Mouse (Mus musculus) hindbrain, postnatal 0 days (tissue): ENCODE results near the gene Tph2. TPM values are rescaled to one million over a fixed set of nuclear protein-coding genes. Genes with fewer than 3 reads are reported as not detected.

Source experiments
- ATAC-seq: fragments of 200-750 bp; cut with Nextera tagmentation; 2 replicates; pipeline ENCODE4 v1.8.0; 2017; ENCODE audit warnings: mild to moderate bottlenecking, moderate TSS enrichment, moderate library complexity
- DNase-seq: peaks from one replicate; pipeline ENCODE4 v3.0.0-alpha.2; 2015; ENCODE audit warnings: low spot score
- H3K27ac ChIP-seq: fragments of 300-500 bp; sonication (generic); 2 replicates; pipeline ENCODE4 v1.5.1; 2014; ENCODE audit warnings: mild to moderate bottlenecking
- H3K27me3 ChIP-seq: fragments of 300-500 bp; sonication (generic); 2 replicates; pipeline ENCODE4 v1.6.1; 2014; ENCODE audit warnings: low read length, mixed read lengths; ENCODE audit not compliant: insufficient read depth
- H3K36me3 ChIP-seq: fragments of 300-500 bp; sonication (generic); 2 replicates; pipeline ENCODE4 v1.6.1; 2014; ENCODE audit warnings: low read length, mixed read lengths; ENCODE audit not compliant: insufficient read depth
- H3K4me1 ChIP-seq: fragments of 300-500 bp; sonication (generic); 2 replicates; pipeline ENCODE4 v1.6.1; 2014; ENCODE audit warnings: antibody characterized with exemption, low read length, mixed read lengths; ENCODE audit not compliant: insufficient read depth
- H3K4me2 ChIP-seq: fragments of 300-500 bp; sonication (generic); 2 replicates; pipeline ENCODE4 v1.6.1; 2014; ENCODE audit warnings: low read depth, mild to moderate bottlenecking, low read length, moderate library complexity, mixed read lengths
- H3K4me3 ChIP-seq: fragments of 300-500 bp; sonication (generic); 2 replicates; pipeline ENCODE4 v1.5.1; 2014; ENCODE audit warnings: low read length
- H3K9ac ChIP-seq: fragments of 300-500 bp; sonication (generic); replicated peaks from 2 replicates; pipeline ENCODE4 v1.6.1; 2014; ENCODE audit warnings: mild to moderate bottlenecking, low read length, moderate library complexity, mixed read lengths
- H3K9me3 ChIP-seq: fragments of 300-500 bp; sonication (generic); 2 replicates; pipeline ENCODE4 v1.6.1; 2016; ENCODE audit warnings: low read length, mixed read lengths
- CTCF ChIP-seq: IDR thresholded peaks from 2 replicates; pipeline ENCODE4 v1.5.1; 2016; ENCODE audit warnings: antibody characterized with exemption, control low read depth, low read depth
- WGBS: fragments of 180-500 bp; shearing (Covaris S2); extraction: QIAGEN DNeasy Blood & Tissue Kit; methylation state at CpG from one replicate; pipeline ENCODE4 v1.1.7; 2014; 5-methylcytosine and 5-hydroxymethylcytosine counted together
- polyA plus RNA-seq: library from polyadenylated mRNA; unstranded; fragments of >200 nt; fragmentation: Nextera tagmentation; extraction: Ambion mirVana; gene quantifications from 2 replicates; pipeline ENCODE4 v1.2.1, GENCODE M21; 2015
- total RNA-seq: library from RNA; depleted of rRNA; stranded (reverse); fragments of >200 nt; gene quantifications from 2 replicates; pipeline ENCODE4 v1.2.3, GENCODE M21; 2014; rRNA removed

Gene Tph2
- total and polyA plus RNA-seq, 2 experiments from 2014 or later, result 13.6 to 14.0 TPM

GRCm38 (mm10) chr10:115048565-115048964 is 136.3 kb downstream of the Tph2 start:
- Histone ChIP-seq H3K9ac (no peak overlapping the region), H3K4me2 (no peak overlapping the region), H3K9me3 (no peaks in the 10 kb centered on the region), H3K27me3 (no peaks in the 10 kb centered on the region), H3K4me1 (no peaks in the 10 kb centered on the region), H3K27ac (no peak overlapping the region), H3K4me3 (no peak overlapping the region), H3K36me3 (no peaks in the 10 kb centered on the region)
- DNase-seq, result no peak
- TF ChIP-seq CTCF, result no peak
- ATAC-seq, result no peak
- 91% methylated on average over 2 of the region's 2 CpGs for WGBS

- no peak for DNase-seq
- H3K27ac ChIP-seq, result no peak overlapping the region
- no peaks in the 10 kb centered on the region for H3K9me3 ChIP-seq
- no peak for TF ChIP-seq CTCF
- ATAC-seq, result no peak
- WGBS, result 94% methylated on average over 9 of the region's 9 CpGs
- no peaks in the 10 kb centered on the region for H3K36me3 ChIP-seq
- H3K4me1 ChIP-seq, result no peaks in the 10 kb centered on the region
- H3K27me3 ChIP-seq, result no peaks in the 10 kb centered on the region
- no peak overlapping the region for H3K9ac ChIP-seq
- no peak overlapping the region for H3K4me2 ChIP-seq
- no peak overlapping the region for H3K4me3 ChIP-seq
Observed at GRCm38 (mm10) chr10:115035748-115036147, 149.1 kb downstream of the Tph2 start.

Other genes with a start within 250 kb of the Tph2 start
- 6.1 and 8.5 TPM in 2 replicates for gene Tbc1d15, start 66.4 kb upstream of the Tph2 start, total RNA-seq
- gene Tbc1d15, start 66.4 kb upstream of the Tph2 start, polyA plus RNA-seq, result 30.2 and 36.1 TPM in 2 replicates
- gene Rab21, start 130.6 kb upstream of the Tph2 start, total RNA-seq, result 24.8 and 27.1 TPM in 2 replicates
- 9.0 and 10.1 TPM in 2 replicates for gene Rab21, start 130.6 kb upstream of the Tph2 start, polyA plus RNA-seq
- gene Tmem19, start 177.5 kb upstream of the Tph2 start, total RNA-seq, result 13.5 and 49.9 TPM in 2 replicates
- 33.5 and 34.0 TPM in 2 replicates for gene Tmem19, start 177.5 kb upstream of the Tph2 start, polyA plus RNA-seq
- gene Thap2, start 199.4 kb upstream of the Tph2 start, total RNA-seq, result 6.4 and 11.8 TPM in 2 replicates
- 10.1 and 12.5 TPM in 2 replicates for gene Thap2, start 199.4 kb upstream of the Tph2 start, polyA plus RNA-seq
- gene Zfc3h1, start 199.9 kb upstream of the Tph2 start, total RNA-seq, result 20.9 and 43.9 TPM in 2 replicates
- gene Zfc3h1, start 199.9 kb upstream of the Tph2 start, polyA plus RNA-seq, result 9.8 and 11.0 TPM in 2 replicates